Mouse (Mus musculus) gastrocnemius, postnatal 10 days (tissue): ENCODE measurements around the gene Gm44805. TPM values are rescaled to one million over a fixed set of nuclear protein-coding genes. Genes with fewer than 3 reads are reported as not detected.
A peak's percentile ranks its signal among the peaks of the same experiment; 100 is the strongest.

Source experiments
- DNase-seq: peaks from one replicate; pipeline ENCODE4 v3.0.0; 2021; ENCODE audit warnings: mixed read lengths
- total RNA-seq, 2 experiments: library from RNA; stranded (reverse); gene quantifications; 2 replicates each; pipeline ENCODE4 v1.2.3; 2021

Gm44805 gene
- total RNA-seq, 2 experiments from 2014 or later, result not detected

GRCm38 (mm10) chr7:19628536-19629360 lies 52.5 kb downstream of the Gm44805 start:
- DNase-seq, result peak; percentile 94

- DNase-seq, result no peak
Measured at GRCm38 (mm10) chr7:19628192-19628535, 53.1 kb downstream of the Gm44805 start.

- DNase-seq, result no peak
Measured at GRCm38 (mm10) chr7:19627721-19628120, 53.5 kb downstream of the Gm44805 start.

- DNase-seq, result no peak
Measured at GRCm38 (mm10) chr7:19623433-19623832, 57.8 kb downstream of the Gm44805 start.

GRCm38 (mm10) chr7:19622241-19622640 lies 59.0 kb downstream of the Gm44805 start:
- no peak for DNase-seq

Other genes with a start within 250 kb of the Gm44805 start
- 10 to 100 TPM; 12.2 to 16.4 TPM for gene Mark4, start 222.6 kb downstream of the Gm44805 start, total RNA-seq
- under 1 TPM; 0.59 to 0.86 TPM for gene Exoc3l2, start 218.1 kb downstream of the Gm44805 start, total RNA-seq
- gene Bloc1s3, start 173.1 kb downstream of the Gm44805 start, total RNA-seq, result 1 to 10 TPM; 2.2 to 2.4 TPM
- gene Trappc6a, start 173.0 kb downstream of the Gm44805 start, total RNA-seq, result 10 to 100 TPM; 24.6 to 26.5 TPM
- not detected for gene Nkpd1, start 163.6 kb downstream of the Gm44805 start, total RNA-seq
- gene Ppp1r37, start 118.3 kb downstream of the Gm44805 start, total RNA-seq, result 10 to 100 TPM; 38.7 to 41.1 TPM
- gene Zfp296, start 104.1 kb downstream of the Gm44805 start, total RNA-seq, result under 1 TPM; 0.21 to 0.23 TPM
- gene Gemin7, start 103.8 kb downstream of the Gm44805 start, total RNA-seq, result 10 to 100 TPM; 52.0 to 59.8 TPM
- gene Clasrp, start 76.9 kb downstream of the Gm44805 start, total RNA-seq, result 10 to 100 TPM; 15.2 to 23.2 TPM
- 1 to 10 TPM; 7.3 to 9.0 TPM for gene Relb, start 52.0 kb downstream of the Gm44805 start, total RNA-seq
- gene Clptm1, start 16.4 kb downstream of the Gm44805 start, total RNA-seq, result 10 to 100 TPM; 45.7 to 48.2 TPM
- under 1 TPM in 1 of 2 experiments, not detected in 1; 0.61 TPM for gene Apoc2, start 3.5 kb downstream of the Gm44805 start, total RNA-seq
- under 1 TPM in 1 of 2 experiments, not detected in 1; 0.54 TPM for gene Apoc4, start 56 bp upstream of the Gm44805 start, total RNA-seq
- gene Apoc1, start 11.2 kb upstream of the Gm44805 start, total RNA-seq, result 1 to 10 TPM in 1 of 2 experiments, not detected in 1; 4.1 TPM
- 100 to 1,000 TPM; 100 to 116 TPM for gene Apoe, start 17.8 kb upstream of the Gm44805 start, total RNA-seq
- 10 to 100 TPM; 59.3 to 63.3 TPM for gene Tomm40, start 34.0 kb upstream of the Gm44805 start, total RNA-seq
- 10 to 100 TPM; 13.3 to 14.6 TPM for gene Nectin2, start 69.1 kb upstream of the Gm44805 start, total RNA-seq
- gene Bcam, start 89.6 kb upstream of the Gm44805 start, total RNA-seq, result 10 to 100 TPM; 60.3 to 68.9 TPM
- gene Cblc, start 115.4 kb upstream of the Gm44805 start, total RNA-seq, result under 1 TPM; 0.38 to 0.59 TPM
- 1 to 10 TPM; 1.8 to 7.0 TPM for gene Bcl3, start 141.3 kb upstream of the Gm44805 start, total RNA-seq
- gene Gm19345, start 170.6 kb upstream of the Gm44805 start, total RNA-seq, result not detected
- gene Ceacam16, start 179.9 kb upstream of the Gm44805 start, total RNA-seq, result not detected
- not detected for gene Ceacam19, start 206.5 kb upstream of the Gm44805 start, total RNA-seq
- 10 to 100 TPM; 10.7 to 15.3 TPM for gene Pvr, start 239.7 kb upstream of the Gm44805 start, total RNA-seq